Mouse (Mus musculus) left cerebral cortex, adult 8-10 months (tissue): ENCODE measurements around the gene Chaf1a. TPM values are rescaled to one million over a fixed set of nuclear protein-coding genes. Genes with fewer than 3 reads are reported as not detected.
"Not testable (repeated sequence)": the region's sequence is repeated elsewhere in the genome, so short reads cannot be mapped to it uniquely, and the experiment has no call there.

Source experiments
- DNase-seq, 2 experiments: peaks; one replicate each; pipeline ENCODE4 v3.0.0; 2022; ENCODE audit warnings: low spot score in 2 of 2
- total RNA-seq, 4 experiments: library from RNA; stranded (reverse); gene quantifications; 2 replicates each; pipeline ENCODE4 v1.2.4; 2022

Gene Chaf1a
- total RNA-seq, 4 experiments from 2014 or later: 2.6 to 3.5 (median 3.1) TPM

GRCm38 (mm10) chr17:56036176-56036900, 3.9 kb upstream of the Chaf1a start, which contains the start of gene Sh3gl1:
Sh3gl1 (minus strand) TSS chr17:56036635.
- DNase-seq: peak; percentile 98

DNA sequence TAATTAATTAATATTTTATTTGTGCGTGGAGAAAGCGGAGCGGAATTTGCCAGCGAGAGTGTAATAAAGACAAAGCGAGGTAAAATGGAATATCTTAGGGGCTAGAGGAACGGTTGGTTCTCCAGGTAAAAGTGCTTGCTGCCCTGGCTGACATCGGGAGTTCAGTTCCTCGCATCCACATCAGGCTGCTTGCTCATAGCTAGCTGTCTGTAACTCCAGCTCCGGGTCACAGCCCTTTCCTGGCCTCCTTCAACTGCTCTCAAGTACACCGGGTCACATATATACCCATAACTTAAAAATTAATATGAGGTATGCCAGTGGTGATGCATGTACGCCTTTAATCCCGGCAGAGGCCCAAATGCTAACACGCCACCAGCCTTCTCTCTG, 3.3 kb upstream of the Chaf1a start:
- no peak for DNase-seq

DNA sequence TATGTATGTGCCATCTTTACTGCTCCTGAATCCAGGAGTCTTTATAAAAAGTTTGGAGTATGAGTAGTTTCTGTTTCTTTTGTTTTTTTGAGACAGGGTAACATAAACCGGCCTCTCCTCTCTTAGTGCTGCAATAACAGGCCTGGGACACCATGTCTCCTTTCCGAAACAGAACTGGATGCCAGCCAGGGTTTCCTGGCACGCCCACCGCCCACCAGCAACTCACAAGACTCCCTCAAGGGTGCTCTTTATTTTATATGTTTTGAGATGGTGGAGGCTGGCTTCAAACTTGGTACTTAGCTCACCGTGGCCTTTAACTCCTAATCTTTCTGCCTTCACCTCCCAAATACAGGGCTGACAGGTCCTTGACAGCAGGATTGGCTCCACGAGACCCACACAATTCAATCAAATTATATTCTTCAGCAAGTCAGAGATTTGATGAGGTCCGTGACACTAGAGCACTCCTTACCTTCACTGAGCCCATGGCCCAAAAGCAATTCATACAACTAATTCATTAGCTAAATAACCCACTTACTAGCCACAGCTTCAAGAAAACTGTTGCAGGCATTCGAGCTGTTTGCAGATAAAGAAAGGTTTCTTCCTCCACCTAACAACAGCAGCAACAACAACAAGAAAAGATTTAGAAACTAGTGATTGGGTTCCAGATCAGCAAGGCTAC, 1.5 kb upstream of the Chaf1a start:
- DNase-seq: no peak

DNA sequence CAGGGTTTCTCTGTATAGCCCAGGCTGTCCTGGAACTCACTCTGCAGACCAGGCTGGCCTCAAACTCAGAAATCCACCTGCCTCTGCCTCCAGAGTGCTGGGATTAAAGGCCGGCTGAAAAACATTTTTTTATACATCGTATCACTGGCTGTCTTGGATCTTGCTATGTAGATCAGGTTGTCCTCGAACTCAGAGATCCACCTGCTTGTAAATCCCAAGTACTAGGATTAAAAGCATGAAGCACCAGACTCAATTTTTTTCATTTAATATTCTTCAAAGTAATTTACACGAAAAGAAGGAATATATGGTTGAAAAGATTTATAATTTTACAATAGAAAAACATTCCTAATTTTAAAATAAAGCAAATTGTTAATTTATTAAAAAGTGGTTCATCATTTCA, 894 bp upstream of the Chaf1a start:
- DNase-seq: no peak

DNA sequence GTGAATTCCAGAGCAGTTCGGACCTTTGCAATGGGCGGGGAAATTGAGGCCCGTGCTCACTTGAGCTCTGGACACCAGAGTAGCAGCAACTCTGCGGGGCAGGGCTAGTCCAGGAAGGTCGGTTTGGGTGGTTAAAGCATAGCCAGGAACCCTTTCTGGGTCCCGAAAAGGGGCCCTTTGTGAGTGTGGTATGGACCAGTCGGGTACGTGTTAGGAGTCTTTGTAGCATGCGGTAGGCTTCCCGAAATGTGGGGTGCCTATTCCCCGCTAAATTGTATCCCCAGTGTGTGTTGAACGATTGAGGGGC, 571 bp downstream of the Chaf1a start:
- no peak for DNase-seq

- no peak for DNase-seq
Observed at GRCm38 (mm10) chr17:56051369-56051768, 11.1 kb downstream of the Chaf1a start.

GRCm38 (mm10) chr17:56054938-56055337, 14.7 kb downstream of the Chaf1a start:
- no peak for DNase-seq

- DNase-seq: no peak
Observed at GRCm38 (mm10) chr17:56055945-56056678, 15.9 kb downstream of the Chaf1a start.

DNA sequence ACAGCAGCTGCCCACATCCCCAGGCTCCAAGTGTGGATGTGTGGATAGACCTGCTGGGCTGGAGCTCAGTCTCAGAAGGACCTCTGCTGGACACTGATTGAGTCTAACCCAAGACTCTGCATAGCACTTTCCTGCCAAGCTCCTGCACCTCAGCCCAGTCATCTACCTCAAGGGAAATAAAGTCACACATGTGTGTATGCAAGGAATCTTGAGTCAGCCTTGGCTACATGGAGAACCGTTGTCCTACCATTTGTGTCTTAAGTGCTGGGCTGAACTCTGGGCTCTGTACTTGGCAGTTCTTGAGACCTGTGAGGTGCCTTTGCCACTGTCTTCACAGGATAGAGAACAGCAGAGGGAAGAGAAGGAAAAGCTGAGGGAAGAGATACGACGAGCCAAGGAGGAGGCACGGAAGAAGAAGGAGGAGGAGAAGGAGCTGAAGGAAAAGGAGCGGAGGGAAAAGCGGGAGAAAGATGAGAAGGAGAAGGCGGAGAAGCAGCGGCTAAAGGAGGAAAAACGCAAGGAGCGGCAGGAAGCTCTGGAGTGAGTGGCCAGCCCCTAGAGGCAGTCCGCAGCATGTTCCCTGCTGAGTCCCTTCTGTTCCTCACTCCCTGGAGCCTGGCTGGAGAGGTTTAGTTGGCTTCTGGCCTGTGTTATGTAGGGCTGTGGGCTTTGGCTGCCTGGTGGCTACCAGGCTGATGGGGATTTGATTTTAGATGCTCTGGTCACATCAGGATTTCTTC, 17.3 kb downstream of the Chaf1a start:
- DNase-seq: no peak

DNA sequence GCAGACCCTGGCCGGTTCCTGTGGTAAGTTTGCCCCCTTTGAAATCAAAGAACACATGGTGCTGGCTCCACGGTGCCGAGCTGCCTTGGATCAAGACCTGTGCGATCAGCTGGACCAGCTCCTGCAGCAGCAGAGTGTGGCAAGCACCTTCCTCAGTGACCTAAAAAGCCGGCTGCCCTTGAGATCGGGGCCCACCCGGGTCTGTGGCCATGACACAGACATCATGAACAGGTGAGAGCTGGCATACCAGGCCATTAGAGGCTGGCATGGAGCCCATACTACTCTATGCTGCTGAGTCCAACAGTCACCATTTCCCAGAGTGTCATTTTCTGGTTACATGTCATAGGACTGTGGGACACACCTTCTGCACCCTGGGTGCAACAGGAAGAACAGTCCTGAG, 21.8 kb downstream of the Chaf1a start:
- no peak for DNase-seq

DNA sequence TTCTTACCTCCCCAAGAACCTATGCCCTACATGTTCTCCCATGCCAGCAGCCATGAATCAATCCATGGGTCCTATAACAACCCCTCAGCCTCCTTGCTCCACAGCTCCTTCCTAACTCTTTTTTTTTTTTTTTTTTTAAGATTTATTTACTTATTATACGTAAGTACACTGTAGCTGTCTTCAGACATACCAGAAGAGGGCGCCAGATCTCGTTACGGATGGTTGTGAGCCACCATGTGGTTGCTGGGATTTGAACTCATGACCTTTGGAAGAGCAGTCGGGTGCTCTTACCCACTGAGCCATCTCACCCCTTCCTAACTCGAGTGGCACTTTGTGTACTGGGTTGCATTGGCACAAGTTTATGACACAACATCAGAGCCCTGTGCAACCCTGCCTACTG, 25.5 kb downstream of the Chaf1a start:
- DNase-seq: not testable (repeated sequence)

DNA sequence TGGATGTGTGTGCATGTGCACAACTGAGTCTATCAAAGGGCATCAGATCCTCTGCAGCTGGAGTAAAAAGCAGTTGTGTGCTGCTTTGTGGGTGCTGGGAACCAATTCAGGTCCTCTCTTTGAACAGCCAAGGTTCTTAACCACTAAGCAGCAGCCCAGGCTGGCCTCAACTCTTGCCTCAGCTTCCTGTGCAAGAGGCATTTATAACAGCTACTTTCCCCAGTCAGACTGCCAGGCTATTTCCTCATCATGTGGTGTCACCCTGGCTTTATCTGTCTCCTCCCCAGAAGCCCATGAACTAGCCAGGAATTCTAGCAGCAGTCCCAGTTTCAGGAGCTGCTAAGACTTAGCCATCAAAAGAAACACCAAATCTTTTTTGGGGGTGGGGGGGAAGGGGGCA, 26.2 kb downstream of the Chaf1a start:
- DNase-seq: no peak

DNA sequence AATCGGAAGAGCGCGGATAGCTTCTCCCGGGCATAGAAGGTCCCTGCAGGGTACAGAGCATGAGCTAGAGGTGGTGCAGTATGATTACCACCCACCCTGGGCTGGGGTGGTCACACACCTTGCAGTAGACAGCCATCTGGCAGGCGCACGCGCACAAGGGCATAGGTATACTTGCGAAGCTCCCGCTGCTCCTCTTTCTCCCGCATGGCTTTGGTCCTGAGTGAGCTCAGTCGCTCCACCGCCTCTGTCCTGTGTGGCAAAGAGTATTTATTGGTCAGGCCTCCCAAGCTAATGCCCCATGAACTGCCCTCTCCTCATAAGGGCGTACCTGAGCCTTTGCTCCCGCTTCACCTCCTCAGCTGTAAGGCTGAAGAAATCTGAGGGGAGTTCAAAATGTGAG, 28.8 kb downstream of the Chaf1a start:
- no peak for DNase-seq

DNA sequence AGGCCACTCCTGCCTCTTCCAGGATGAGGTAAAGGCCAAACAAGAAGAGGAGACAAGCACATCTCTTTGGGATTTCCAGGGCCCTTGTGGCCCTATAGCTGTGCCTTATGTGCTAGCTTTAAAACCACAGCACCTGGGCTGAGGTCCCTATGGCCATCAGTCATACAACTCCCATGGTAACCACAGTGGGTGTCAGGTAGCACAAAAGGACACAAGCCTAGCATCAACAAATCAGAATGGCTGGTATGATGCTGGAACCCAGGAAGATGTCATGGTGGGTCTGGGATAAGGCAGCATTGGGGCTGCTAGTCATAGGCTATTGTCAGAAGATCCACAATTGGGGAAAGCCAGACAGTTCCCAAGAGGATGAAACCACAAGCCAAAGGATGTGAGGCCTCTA, 30.9 kb downstream of the Chaf1a start:
- DNase-seq: no peak

GRCm38 (mm10) chr17:56072243-56072642, 32.0 kb downstream of the Chaf1a start:
- DNase-seq: no peak

GRCm38 (mm10) chr17:56074097-56074826, 34.0 kb downstream of the Chaf1a start:
- DNase-seq: peak; percentile 59 to 75

DNA sequence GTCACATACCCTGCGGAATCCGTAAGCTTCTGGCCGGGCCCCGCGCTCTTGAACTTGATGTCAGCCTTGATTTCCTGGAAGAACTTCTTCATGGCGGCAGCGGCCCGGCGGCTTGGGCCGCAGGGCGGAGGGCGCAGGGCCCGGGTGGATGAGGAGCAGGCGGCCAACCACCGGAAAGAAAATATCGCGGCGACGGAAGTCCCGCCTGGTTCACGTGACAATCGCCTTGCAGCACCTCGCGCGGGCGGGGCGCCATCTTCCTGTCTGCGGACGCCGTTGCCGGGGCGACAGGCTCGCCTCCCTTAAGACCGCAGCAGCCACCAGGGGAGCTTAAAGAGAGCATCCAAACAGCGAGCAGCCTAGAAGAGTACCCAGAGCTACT, 34.6 kb downstream of the Chaf1a start, which contains the start of gene Ubxn6:
Gene Ubxn6, minus strand, starts transcription at position 202 of the 382 bp plus-strand sequence.
- DNase-seq: peak; percentile 90 to 97

GRCm38 (mm10) chr17:56077523-56077922, 37.3 kb downstream of the Chaf1a start:
- DNase-seq: no peak

DNA sequence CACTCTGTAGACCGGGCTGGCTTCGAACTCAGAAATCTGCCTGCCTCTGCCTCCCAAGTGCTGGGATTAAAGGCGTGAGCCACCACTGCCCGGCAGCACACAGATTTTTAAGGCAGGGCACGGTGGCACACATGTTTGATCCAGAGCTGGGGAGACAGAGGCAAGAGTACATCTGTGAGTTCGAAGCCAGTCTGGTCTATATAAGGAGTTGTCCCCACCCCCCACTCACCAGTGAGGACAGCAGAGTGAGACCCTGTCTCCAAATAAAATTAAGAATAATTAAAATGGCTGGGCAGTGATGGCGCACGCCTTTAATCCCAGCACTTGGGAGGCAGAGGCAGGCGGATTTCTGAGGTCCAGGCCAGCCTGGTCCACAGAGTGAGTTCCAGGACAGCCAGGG, 38.1 kb downstream of the Chaf1a start:
- DNase-seq: peak in 1 of 2 experiments; percentile 58

DNA sequence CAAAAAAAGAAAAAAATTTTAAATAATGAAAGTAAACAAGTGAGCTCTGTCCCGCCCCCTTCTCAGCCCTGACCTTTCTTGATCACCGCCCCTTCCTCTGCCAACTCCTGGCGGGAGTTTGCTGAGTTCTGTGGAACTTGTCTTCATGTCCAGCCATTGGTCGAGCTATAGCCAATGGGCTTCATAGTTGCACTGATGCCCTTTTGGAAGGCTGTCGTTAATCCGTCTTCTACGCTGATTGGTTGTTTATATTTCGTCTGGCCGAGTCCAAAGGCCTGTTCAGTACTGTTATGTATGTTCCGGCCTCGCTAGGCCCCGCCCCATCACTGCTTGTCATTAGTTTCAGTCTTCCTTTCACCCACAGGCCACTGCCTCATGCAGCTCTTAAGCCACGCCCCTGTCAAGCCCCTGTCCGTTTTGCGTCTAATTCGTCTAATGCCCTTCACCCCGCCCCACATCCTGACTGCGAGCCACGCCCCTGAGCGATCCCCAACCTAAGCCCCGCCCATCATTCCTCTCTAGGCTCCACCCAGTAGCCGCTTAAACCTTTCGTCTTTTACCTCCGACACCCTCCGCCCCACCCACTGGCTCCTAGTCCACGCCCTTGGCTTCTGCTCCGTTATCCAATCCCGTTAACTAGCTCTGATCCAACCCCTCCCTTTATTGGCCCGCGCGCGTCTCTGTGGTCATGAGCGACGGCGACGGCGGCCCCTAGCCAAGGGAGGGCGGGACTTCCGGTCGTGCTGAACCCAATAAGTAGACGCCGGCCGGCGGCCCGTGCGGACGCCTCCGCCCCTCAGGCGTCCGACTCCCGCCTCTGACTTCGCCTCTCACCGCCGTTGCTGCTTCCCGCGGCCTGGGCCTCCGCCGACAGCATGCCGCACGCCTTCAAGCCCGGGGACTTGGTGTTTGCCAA, 38.9 kb downstream of the Chaf1a start, which contains the start of gene Hdgfl2:
Gene Hdgfl2, plus strand, starts transcription at position 755 of the 916 bp plus-strand sequence.
- DNase-seq: peak; percentile 96 to 100
